Mouse (Mus musculus) liver, embryonic 14.5 days (tissue): ENCODE results near the gene Ppm1e. TPM values are rescaled to one million over a fixed set of nuclear protein-coding genes. Genes with fewer than 3 reads are reported as not detected.

ENCODE experiments used
- ATAC-seq: fragments of 200-750 bp; cut with Nextera tagmentation; 2 replicates; pipeline ENCODE4 v1.8.0; 2017; ENCODE audit warnings: moderate number of reproducible peaks, mild to moderate bottlenecking, moderate library complexity; ENCODE audit not compliant: insufficient read depth
- DNase-seq, 3 experiments: peaks; one replicate each; pipeline ENCODE4 v3.0.0-alpha.2; 2012 to 2013; ENCODE audit warnings: low read depth in 3 of 3, low spot score in 3 of 3
- H3K27ac ChIP-seq: fragments of 300-500 bp; sonication (generic); 2 replicates; pipeline ENCODE4 v1.5.1; 2014; ENCODE audit warnings: moderate library complexity, mild to moderate bottlenecking, control low read depth, inconsistent platforms
- H3K27me3 ChIP-seq: fragments of 300-500 bp; sonication (generic); 2 replicates; pipeline ENCODE4 v1.6.1; 2014; ENCODE audit warnings: mild to moderate bottlenecking, low read length, moderate library complexity; ENCODE audit not compliant: control insufficient read depth, insufficient read depth
- H3K36me3 ChIP-seq: fragments of 300-500 bp; sonication (generic); replicated peaks from 2 replicates; pipeline ENCODE4 v1.6.1; 2014; ENCODE audit warnings: low read depth; ENCODE audit not compliant: control insufficient read depth, insufficient read depth
- H3K4me1 ChIP-seq, 2 experiments: fragments of 200-500 bp in 1 of 2; fragments of 300-500 bp in 1 of 2; sonication (generic) in 1 of 2; replicated peaks; 2 replicates each; pipeline ENCODE4 v1.6.1; 2012 to 2014; ENCODE audit warnings: antibody characterized with exemption in 1 of 2, inconsistent platforms in 1 of 2, low read length in 1 of 2; ENCODE audit not compliant: control insufficient read depth in 2 of 2, insufficient read depth in 2 of 2
- H3K4me2 ChIP-seq: fragments of 300-500 bp; sonication (generic); 2 replicates; pipeline ENCODE4 v1.6.1; 2014; ENCODE audit warnings: low read depth, mild to moderate bottlenecking, control low read depth, moderate library complexity
- H3K4me3 ChIP-seq, 2 experiments: fragments of 200-500 bp in 1 of 2; fragments of 300-500 bp in 1 of 2; sonication (generic) in 1 of 2; 2 replicates each; pipeline ENCODE4 v1.5.1; 2012 to 2014; ENCODE audit warnings: low read depth in 2 of 2, low read length in 2 of 2, mild to moderate bottlenecking in 2 of 2, control low read depth in 1 of 2, inconsistent platforms in 1 of 2, moderate library complexity in 1 of 2; ENCODE audit not compliant: insufficient read depth in 1 of 2
- H3K9ac ChIP-seq: fragments of 300-500 bp; sonication (generic); replicated peaks from 2 replicates; pipeline ENCODE4 v1.6.1; 2014; ENCODE audit warnings: mild to moderate bottlenecking, control low read depth, moderate library complexity
- H3K9me3 ChIP-seq: fragments of 300-500 bp; sonication (generic); 2 replicates; pipeline ENCODE4 v1.6.1; 2016; ENCODE audit warnings: low read length, mixed read lengths; ENCODE audit not compliant: control insufficient read depth
- CTCF ChIP-seq: IDR thresholded peaks from 2 replicates; pipeline ENCODE4 v1.5.1; 2016; ENCODE audit warnings: antibody characterized with exemption, low read depth, control low read depth
- EP300 ChIP-seq: IDR thresholded peaks from 2 replicates; pipeline ENCODE4 v1.6.1; 2016; ENCODE audit warnings: antibody characterized with exemption, low read depth
- WGBS: fragments of 180-500 bp; shearing (Covaris S2); extraction: QIAGEN DNeasy Blood & Tissue Kit; methylation state at CpG from one replicate; pipeline ENCODE4 v1.1.7; 2014; ENCODE audit not compliant: insufficient replicate concordance; 5-methylcytosine and 5-hydroxymethylcytosine counted together
- polyA plus RNA-seq, 2 experiments: library from polyadenylated mRNA; depleted of rRNA in 1 of 2; stranded (reverse) in 1 of 2; unstranded in 1 of 2; fragments of >200 nt; fragmentation: Nextera tagmentation in 1 of 2; extraction: Ambion mirVana in 1 of 2; gene quantifications; 2 replicates each; pipeline versions ENCODE4 v1.2.1 to v1.2.3; 2012 to 2014

Gene Ppm1e
- polyA plus RNA-seq, 2 experiments, result 1.7 to 2.0 TPM

- TF ChIP-seq CTCF (no peak), EP300 (no peak)
- Histone ChIP-seq H3K36me3 (no peaks in the 10 kb centered on the region), H3K4me3 (no peak overlapping the region), H3K4me2 (no peak overlapping the region), H3K9me3 (no peaks in the 10 kb centered on the region), H3K4me1 (0 out of 4 replicates have a peak, but pooled peaks cover 0 to 2% of the 10 kb centered on the region in 2 experiments), H3K27ac (no peak overlapping the region), H3K27me3 (no peaks in the 10 kb centered on the region), H3K9ac (no peak overlapping the region)
- ATAC-seq (no peak), DNase-seq (no peak)
- WGBS, result 67% methylated on average over 3 of the region's 3 CpGs
These were observed 32.4 kb downstream of the Ppm1e start for GRCm38 (mm10) chr11:87326381-87326780.

GRCm38 (mm10) chr11:87322558-87322957 lies 36.3 kb downstream of the Ppm1e start:
- no peak overlapping the region for H3K9ac ChIP-seq
- DNase-seq, result no peak
- no peak overlapping the region for H3K4me3 ChIP-seq
- H3K36me3 ChIP-seq, result no peaks in the 10 kb centered on the region
- 64% methylated on average over 8 of the region's 8 CpGs for WGBS
- H3K27ac ChIP-seq, result no peak overlapping the region
- no peak for ATAC-seq
- H3K27me3 ChIP-seq, result no peaks in the 10 kb centered on the region
- no peak overlapping the region for H3K4me2 ChIP-seq
- H3K4me1 ChIP-seq, result 0 out of 4 replicates have a peak, but pooled peaks cover 0 to 2% of the 10 kb centered on the region in 2 experiments
- no peaks in the 10 kb centered on the region for H3K9me3 ChIP-seq
- no peak for TF ChIP-seq CTCF
- TF ChIP-seq EP300, result no peak

GRCm38 (mm10) chr11:87320007-87320406 lies 38.8 kb downstream of the Ppm1e start:
- Histone ChIP-seq H3K4me2 (no peak overlapping the region), H3K9me3 (no peaks in the 10 kb centered on the region), H3K36me3 (no peaks in the 10 kb centered on the region), H3K4me3 (no peak overlapping the region), H3K9ac (no peak overlapping the region), H3K4me1 (0 out of 4 replicates have a peak, but pooled peaks cover 0 to 2% of the 10 kb centered on the region in 2 experiments), H3K27ac (no peak overlapping the region), H3K27me3 (no peaks in the 10 kb centered on the region)
- TF ChIP-seq CTCF (no peak), EP300 (no peak)
- no peak for ATAC-seq
- WGBS, result 48% methylated on average over 5 of the region's 5 CpGs
- no peak for DNase-seq

- Histone ChIP-seq H3K27ac (no peak overlapping the region), H3K4me1 (no peaks in the 10 kb centered on the region), H3K27me3 (no peaks in the 10 kb centered on the region), H3K4me2 (no peak overlapping the region), H3K9ac (no peak overlapping the region), H3K9me3 (no peaks in the 10 kb centered on the region), H3K4me3 (no peak overlapping the region), H3K36me3 (no peaks in the 10 kb centered on the region)
- DNase-seq (no peak), ATAC-seq (no peak)
- TF ChIP-seq EP300 (no peak), CTCF (no peak)
- 74% methylated on average over 9 of the region's 9 CpGs for WGBS
These were observed 39.7 kb downstream of the Ppm1e start for GRCm38 (mm10) chr11:87318956-87319708.

- Histone ChIP-seq H3K36me3 (no peaks in the 10 kb centered on the region), H3K9ac (no peak overlapping the region), H3K4me3 (no peak overlapping the region), H3K27ac (no peak overlapping the region), H3K9me3 (no peaks in the 10 kb centered on the region), H3K4me1 (peaks cover 9 to 11% of the 10 kb centered on the region in 2 experiments), H3K4me2 (no peak overlapping the region), H3K27me3 (no peaks in the 10 kb centered on the region)
- DNase-seq, result no peak
- TF ChIP-seq EP300, result no peak
- TF ChIP-seq CTCF, result no peak
- 47% methylated on average over 3 of the region's 3 CpGs for WGBS
- no peak for ATAC-seq
These were observed 45.3 kb downstream of the Ppm1e start for GRCm38 (mm10) chr11:87313533-87313932.
